Mouse (Mus musculus): Measurements from ENCODE around the gene Adgrb3. TPM values are rescaled to one million over a fixed set of nuclear protein-coding genes. Genes with fewer than 3 reads are reported as not detected.

Gene Adgrb3
- polyA plus RNA-seq, 2 experiments, result 1.8 to 2.2 TPM

- Histone ChIP-seq H3K4me3 (replicated peaks; ENCODE audit: low read length) (no peak overlapping the region), H3K27ac (replicated peaks; ENCODE audit: low read depth, low read length) (no peak overlapping the region), H3K36me3 (ENCODE audit: control insufficient read depth, insufficient read depth, low read length) (no peaks in the 10 kb centered on the region), H3K9me3 (ENCODE audit: control insufficient read depth, low read length) (no peaks in the 10 kb centered on the region), H3K4me1 (ENCODE audit: control insufficient read depth, insufficient read depth, low read length) (no peaks in the 10 kb centered on the region), H3K9ac (ENCODE audit: low read depth, low read length, severe bottlenecking) (no peak overlapping the region), H3K4me2 (replicated peaks; ENCODE audit: low read depth, low read length, severe bottlenecking) (no peak overlapping the region), H3K27me3 (ENCODE audit: control insufficient read depth, insufficient read depth, low read length) (no peaks in the 10 kb centered on the region)
- WGBS, result 81% methylated on average over 8 of the region's 8 CpGs
- DNase-seq (ENCODE audit: low spot score) (no peak), ATAC-seq (ENCODE audit: low FRiP score, low read depth) (no peak)
- no peak for TF ChIP-seq POLR2A (IDR thresholded peaks at IDR 0.05; ENCODE audit: borderline replicate concordance, extremely low read depth, insufficient read depth, insufficient read length)
These were observed 548.0 kb downstream of the Adgrb3 start for GRCm38 (mm10) chr1:25281471-25281870.

GRCm38 (mm10) chr1:25250562-25250961, 578.9 kb downstream of the Adgrb3 start:
- DNase-seq (ENCODE audit: low spot score), result no peak
- no peaks in the 10 kb centered on the region for H3K9me3 ChIP-seq (ENCODE audit: control insufficient read depth, low read length)
- no peak overlapping the region for H3K27ac ChIP-seq (replicated peaks; ENCODE audit: low read depth, low read length)
- H3K9ac ChIP-seq (ENCODE audit: low read depth, low read length, severe bottlenecking), result no peak overlapping the region
- no peaks in the 10 kb centered on the region for H3K4me1 ChIP-seq (ENCODE audit: control insufficient read depth, insufficient read depth, low read length)
- ATAC-seq (ENCODE audit: low FRiP score, low read depth), result no peak
- H3K4me3 ChIP-seq (replicated peaks; ENCODE audit: low read length), result no peak overlapping the region
- no peak overlapping the region for H3K4me2 ChIP-seq (replicated peaks; ENCODE audit: low read depth, low read length, severe bottlenecking)
- TF ChIP-seq POLR2A (IDR thresholded peaks at IDR 0.05; ENCODE audit: borderline replicate concordance, extremely low read depth, insufficient read depth, insufficient read length), result no peak
- no peaks in the 10 kb centered on the region for H3K36me3 ChIP-seq (ENCODE audit: control insufficient read depth, insufficient read depth, low read length)
- no peaks in the 10 kb centered on the region for H3K27me3 ChIP-seq (ENCODE audit: control insufficient read depth, insufficient read depth, low read length)

GRCm38 (mm10) chr1:25242436-25242835, 587.1 kb downstream of the Adgrb3 start:
- Histone ChIP-seq H3K27ac (replicated peaks; ENCODE audit: low read depth, low read length) (no peak overlapping the region), H3K27me3 (ENCODE audit: control insufficient read depth, insufficient read depth, low read length) (no peaks in the 10 kb centered on the region), H3K4me3 (replicated peaks; ENCODE audit: low read length) (no peak overlapping the region), H3K4me2 (replicated peaks; ENCODE audit: low read depth, low read length, severe bottlenecking) (no peak overlapping the region), H3K9ac (ENCODE audit: low read depth, low read length, severe bottlenecking) (no peak overlapping the region), H3K4me1 (ENCODE audit: control insufficient read depth, insufficient read depth, low read length) (no peaks in the 10 kb centered on the region), H3K9me3 (ENCODE audit: control insufficient read depth, low read length) (no peaks in the 10 kb centered on the region), H3K36me3 (ENCODE audit: control insufficient read depth, insufficient read depth, low read length) (no peaks in the 10 kb centered on the region)
- no peak for ATAC-seq (ENCODE audit: low FRiP score, low read depth)
- no peak for TF ChIP-seq POLR2A (IDR thresholded peaks at IDR 0.05; ENCODE audit: borderline replicate concordance, extremely low read depth, insufficient read depth, insufficient read length)
- no peak for DNase-seq (ENCODE audit: low spot score)
- WGBS, result 77% methylated on average over 6 of the region's 6 CpGs

- Histone ChIP-seq H3K9ac (ENCODE audit: low read depth, low read length, severe bottlenecking) (no peak overlapping the region), H3K27me3 (ENCODE audit: control insufficient read depth, insufficient read depth, low read length) (no peaks in the 10 kb centered on the region), H3K4me2 (replicated peaks; ENCODE audit: low read depth, low read length, severe bottlenecking) (no peak overlapping the region), H3K4me1 (ENCODE audit: control insufficient read depth, insufficient read depth, low read length) (no peaks in the 10 kb centered on the region), H3K4me3 (replicated peaks; ENCODE audit: low read length) (no peak overlapping the region), H3K27ac (replicated peaks; ENCODE audit: low read depth, low read length) (no peak overlapping the region), H3K9me3 (ENCODE audit: control insufficient read depth, low read length) (no peaks in the 10 kb centered on the region), H3K36me3 (ENCODE audit: control insufficient read depth, insufficient read depth, low read length) (no peaks in the 10 kb centered on the region)
- WGBS, result 21% methylated on average over 6 of the region's 7 CpGs
- ATAC-seq (ENCODE audit: low FRiP score, low read depth) (no peak), DNase-seq (ENCODE audit: low spot score) (no peak)
- TF ChIP-seq POLR2A (IDR thresholded peaks at IDR 0.05; ENCODE audit: borderline replicate concordance, extremely low read depth, insufficient read depth, insufficient read length), result no peak
These were observed 600.2 kb downstream of the Adgrb3 start for GRCm38 (mm10) chr1:25229245-25229750.

GRCm38 (mm10) chr1:25228381-25229244, 600.9 kb downstream of the Adgrb3 start:
- TF ChIP-seq POLR2A (IDR thresholded peaks at IDR 0.05; ENCODE audit: borderline replicate concordance, extremely low read depth, insufficient read depth, insufficient read length), result no peak
- Histone ChIP-seq H3K27me3 (ENCODE audit: control insufficient read depth, insufficient read depth, low read length) (no peaks in the 10 kb centered on the region), H3K4me1 (ENCODE audit: control insufficient read depth, insufficient read depth, low read length) (no peaks in the 10 kb centered on the region), H3K4me2 (replicated peaks; ENCODE audit: low read depth, low read length, severe bottlenecking) (peak overlapping the region; percentile 26; the same call in 1 of the 2 replicates), H3K4me3 (replicated peaks; ENCODE audit: low read length) (no peak overlapping the region), H3K9ac (ENCODE audit: low read depth, low read length, severe bottlenecking) (no peak overlapping the region), H3K36me3 (ENCODE audit: control insufficient read depth, insufficient read depth, low read length) (no peaks in the 10 kb centered on the region), H3K9me3 (ENCODE audit: control insufficient read depth, low read length) (no peaks in the 10 kb centered on the region), H3K27ac (replicated peaks; ENCODE audit: low read depth, low read length) (no peak overlapping the region)
- peak; percentile 84 for DNase-seq (ENCODE audit: low spot score)
- 6% methylated on average over 37 of the region's 37 CpGs for WGBS
- ATAC-seq (ENCODE audit: low FRiP score, low read depth), result peak; percentile 72; the same call in 1 of the 2 replicates

All from limb, embryonic 14.5 days (tissue).